Mouse (Mus musculus): Measurements from ENCODE around the gene Zfp57. TPM values are rescaled to one million over a fixed set of nuclear protein-coding genes. Genes with fewer than 3 reads are reported as not detected.
A peak's percentile ranks its signal among the peaks of the same experiment; 100 is the strongest.

Zfp57 gene
- polyA plus RNA-seq, 1 experiment from 2014 or later, result 301 TPM

DNA sequence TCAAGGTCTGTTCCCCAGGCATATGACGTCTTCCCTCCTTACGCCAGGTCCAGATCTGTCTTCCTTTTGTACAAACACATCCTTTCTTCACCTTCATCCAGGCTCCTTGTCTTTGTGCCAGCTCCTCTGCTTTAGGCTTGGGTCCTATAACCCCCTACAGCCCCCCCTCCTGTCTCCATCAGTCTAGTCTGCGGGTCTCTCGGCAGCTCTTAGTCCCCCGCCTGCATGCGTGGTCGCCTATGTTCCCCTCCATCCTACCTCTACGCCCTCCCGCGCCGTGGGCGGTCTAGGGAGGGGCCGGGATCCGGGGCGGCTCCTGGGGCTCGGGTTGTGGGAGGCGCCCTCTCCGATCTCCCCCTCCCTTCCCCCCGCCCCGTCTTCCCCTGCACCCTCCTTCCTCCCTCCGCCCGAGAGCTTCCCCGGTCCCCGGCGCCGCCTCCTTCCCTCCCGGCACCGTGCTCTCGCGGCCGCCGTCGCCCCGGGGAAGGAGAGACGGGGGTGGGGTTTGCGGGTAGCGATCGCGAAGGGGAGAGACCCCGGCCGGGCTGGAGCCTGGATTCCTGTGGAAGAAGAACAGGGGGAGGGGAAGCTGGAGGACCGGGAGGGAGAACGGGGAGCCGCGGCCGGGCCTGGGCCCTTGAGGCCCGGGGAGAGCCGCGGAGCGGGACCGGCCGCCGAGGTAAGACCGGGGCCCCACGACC lies 44.8 kb downstream of the Zfp57 start, which contains the start of gene Gabbr1:
Gabbr1 (plus strand) TSS at position 356 of the 701 bp plus-strand sequence.
- under 1% methylated on average over 55 of the region's 55 CpGs for WGBS
- peak; percentile 84 for ATAC-seq (ENCODE audit: low FRiP score, low TSS enrichment)

GRCm38 (mm10) chr17:37046312-37047112 lies 45.5 kb downstream of the Zfp57 start:
- Histone ChIP-seq H3K36me3 (ENCODE audit: control insufficient read depth, insufficient read depth, low read length) (no peaks in the 10 kb centered on the region; the same call in 1 of the 2 replicates), H3K9me3 (ENCODE audit: control insufficient read depth, low read length) (no peaks in the 10 kb centered on the region), H3K27ac (replicated peaks; ENCODE audit: low read depth, low read length) (peak overlapping the region; percentile 97), H3K4me3 (replicated peaks; ENCODE audit: low read depth, low read length) (peak overlapping the region; percentile 92), H3K27me3 (ENCODE audit: control insufficient read depth, insufficient read depth, low read length) (peaks cover 4% of the 10 kb centered on the region; the same call in 1 of the 2 replicates), H3K9ac (replicated peaks; ENCODE audit: low read length) (peak overlapping the region; percentile 98), H3K4me1 (ENCODE audit: control insufficient read depth, insufficient read depth, low read length) (peaks cover 43% of the 10 kb centered on the region), H3K4me2 (ENCODE audit: low read length) (peak overlapping the region; percentile 86)
- DNase-seq, result peak; percentile 81
- under 1% methylated on average over 55 of the region's 58 CpGs for WGBS
- peak; percentile 40 for ATAC-seq (ENCODE audit: low FRiP score, low TSS enrichment)

More for the DNA sequence above, 44.8 kb downstream of the Zfp57 start, which contains the start of gene Gabbr1:
- H3K4me2 ChIP-seq (ENCODE audit: low read length), result peak within 1 kb of the TSS; percentile 86
- peaks cover 4% of the 10 kb centered on the region; the same call in 1 of the 2 replicates for H3K27me3 ChIP-seq (ENCODE audit: control insufficient read depth, insufficient read depth, low read length)
- no peaks in the 10 kb centered on the region; the same call in 1 of the 2 replicates for H3K36me3 ChIP-seq (ENCODE audit: control insufficient read depth, insufficient read depth, low read length)
- H3K4me1 ChIP-seq (ENCODE audit: control insufficient read depth, insufficient read depth, low read length), result peaks cover 37% of the 10 kb centered on the region
- peak; percentile 95 for DNase-seq
- H3K4me3 ChIP-seq (replicated peaks; ENCODE audit: low read depth, low read length), result peak within 1 kb of the TSS; percentile 92
- peak within 1 kb of the TSS; percentile 97 for H3K27ac ChIP-seq (replicated peaks; ENCODE audit: low read depth, low read length)
- H3K9ac ChIP-seq (replicated peaks; ENCODE audit: low read length), result peak within 1 kb of the TSS; percentile 98
- H3K9me3 ChIP-seq (ENCODE audit: control insufficient read depth, low read length), result no peaks in the 10 kb centered on the region

DNA sequence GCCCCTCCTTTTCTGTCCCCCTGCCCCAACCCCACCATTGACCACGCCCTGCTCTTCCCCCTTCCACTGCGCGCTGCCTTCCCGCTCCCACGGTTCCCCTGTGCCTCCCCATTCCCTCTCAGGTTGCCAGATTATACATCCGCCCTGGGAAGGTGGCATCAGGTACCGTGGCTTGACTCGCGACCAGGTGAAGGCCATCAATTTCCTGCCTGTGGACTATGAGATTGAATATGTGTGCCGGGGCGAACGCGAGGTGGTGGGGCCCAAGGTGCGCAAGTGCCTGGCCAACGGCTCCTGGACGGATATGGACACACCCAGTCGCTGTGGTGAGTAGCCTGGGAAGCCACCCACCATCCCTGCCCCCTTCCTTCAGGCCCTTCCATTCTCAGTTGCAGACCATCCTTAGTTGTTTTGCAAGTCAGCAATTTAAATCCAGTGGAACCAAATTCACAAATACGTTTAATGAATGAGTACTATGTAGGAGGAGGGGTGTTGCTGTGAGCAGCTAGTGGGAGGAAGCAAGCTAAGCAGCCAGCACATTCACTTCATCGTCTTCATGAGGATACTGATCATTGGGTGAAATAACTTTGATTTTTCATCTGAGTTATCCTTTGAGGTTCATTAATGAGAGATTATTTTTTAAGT lies 46.5 kb downstream of the Zfp57 start:
- DNase-seq, result peak; percentile 24
- H3K9me3 ChIP-seq (ENCODE audit: control insufficient read depth, low read length), result no peaks in the 10 kb centered on the region
- peaks cover 53% of the 10 kb centered on the region for H3K4me1 ChIP-seq (ENCODE audit: control insufficient read depth, insufficient read depth, low read length)
- H3K27ac ChIP-seq (replicated peaks; ENCODE audit: low read depth, low read length), result peak overlapping the region; percentile 97
- peak overlapping the region; percentile 92 for H3K4me3 ChIP-seq (replicated peaks; ENCODE audit: low read depth, low read length)
- ATAC-seq (ENCODE audit: low FRiP score, low TSS enrichment), result no peak
- H3K36me3 ChIP-seq (ENCODE audit: control insufficient read depth, insufficient read depth, low read length), result no peaks in the 10 kb centered on the region; the same call in 1 of the 2 replicates
- 12% methylated on average over 19 of the region's 19 CpGs for WGBS
- H3K27me3 ChIP-seq (ENCODE audit: control insufficient read depth, insufficient read depth, low read length), result peaks cover 4% of the 10 kb centered on the region; the same call in 1 of the 2 replicates
- H3K9ac ChIP-seq (replicated peaks; ENCODE audit: low read length), result peak overlapping the region; percentile 98
- peak overlapping the region; percentile 86 for H3K4me2 ChIP-seq (ENCODE audit: low read length)

- peak overlapping the region; percentile 92 for H3K4me3 ChIP-seq (replicated peaks; ENCODE audit: low read depth, low read length)
- ATAC-seq (ENCODE audit: low FRiP score, low TSS enrichment) (no peak), DNase-seq (peak; percentile 74)
- 22% methylated on average over 3 of the region's 3 CpGs for WGBS
- peak overlapping the region; percentile 86 for H3K4me2 ChIP-seq (ENCODE audit: low read length)
- peaks cover 53% of the 10 kb centered on the region for H3K4me1 ChIP-seq (ENCODE audit: control insufficient read depth, insufficient read depth, low read length)
- peaks cover 4% of the 10 kb centered on the region; the same call in 1 of the 2 replicates for H3K27me3 ChIP-seq (ENCODE audit: control insufficient read depth, insufficient read depth, low read length)
- H3K27ac ChIP-seq (replicated peaks; ENCODE audit: low read depth, low read length), result no peak overlapping the region
- H3K36me3 ChIP-seq (ENCODE audit: control insufficient read depth, insufficient read depth, low read length), result no peaks in the 10 kb centered on the region; the same call in 1 of the 2 replicates
- peak overlapping the region; percentile 54; the same call in 1 of the 2 replicates for H3K9ac ChIP-seq (replicated peaks; ENCODE audit: low read length)
- no peaks in the 10 kb centered on the region for H3K9me3 ChIP-seq (ENCODE audit: control insufficient read depth, low read length)
Measured at GRCm38 (mm10) chr17:37047981-37048380, 47.0 kb downstream of the Zfp57 start.

- Histone ChIP-seq H3K4me3 (replicated peaks; ENCODE audit: low read depth, low read length) (peak overlapping the region; percentile 92), H3K4me2 (ENCODE audit: low read length) (peak overlapping the region; percentile 86), H3K27ac (replicated peaks; ENCODE audit: low read depth, low read length) (no peak overlapping the region), H3K9ac (replicated peaks; ENCODE audit: low read length) (peak overlapping the region; percentile 54), H3K9me3 (ENCODE audit: control insufficient read depth, low read length) (no peaks in the 10 kb centered on the region), H3K36me3 (ENCODE audit: control insufficient read depth, insufficient read depth, low read length) (no peaks in the 10 kb centered on the region; the same call in 1 of the 2 replicates), H3K4me1 (ENCODE audit: control insufficient read depth, insufficient read depth, low read length) (peaks cover 53% of the 10 kb centered on the region), H3K27me3 (ENCODE audit: control insufficient read depth, insufficient read depth, low read length) (peaks cover 4% of the 10 kb centered on the region; the same call in 1 of the 2 replicates)
- WGBS, result 61% methylated on average over 7 of the region's 7 CpGs
- no peak for ATAC-seq (ENCODE audit: low FRiP score, low TSS enrichment)
- DNase-seq, result no peak
Measured at GRCm38 (mm10) chr17:37048383-37048782, 47.4 kb downstream of the Zfp57 start.

DNA sequence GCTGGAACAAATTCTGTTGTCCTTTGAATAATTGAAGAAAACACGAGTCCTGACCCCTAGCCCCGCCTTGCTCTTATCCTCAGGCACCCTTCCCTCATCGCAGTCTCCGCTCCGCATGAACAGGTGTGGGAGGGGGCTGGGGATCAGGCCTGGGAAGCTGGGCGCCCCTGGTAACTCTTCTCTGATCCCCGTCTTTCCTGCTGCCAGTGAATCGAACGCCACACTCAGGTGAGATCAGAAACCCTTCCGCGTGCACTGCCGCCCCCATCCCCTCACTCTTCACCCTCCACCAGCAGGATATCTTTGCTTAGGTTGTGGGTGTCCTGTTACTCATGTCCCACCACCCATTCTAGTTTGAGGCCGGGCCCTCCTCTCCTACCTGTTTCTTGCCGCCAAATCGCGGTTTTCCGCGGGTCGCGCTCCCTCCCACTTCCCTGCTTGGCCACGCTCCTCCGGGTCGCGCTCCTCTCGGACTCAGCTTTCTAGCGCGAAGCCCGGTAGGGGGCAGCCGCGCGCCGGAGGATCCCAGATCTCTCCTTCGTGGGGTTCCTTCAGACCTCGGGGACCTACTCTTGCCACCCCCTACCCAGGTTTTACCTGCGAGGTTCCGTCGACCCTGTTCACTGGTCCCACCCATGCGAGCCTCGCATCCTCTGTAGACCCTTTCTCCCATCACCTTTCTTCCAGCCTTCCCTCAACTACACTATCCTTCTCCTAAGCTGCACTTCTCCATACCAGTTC lies 48.8 kb downstream of the Zfp57 start:
- 1% methylated on average over 39 of the region's 39 CpGs for WGBS
- Histone ChIP-seq H3K36me3 (ENCODE audit: control insufficient read depth, insufficient read depth, low read length) (peaks cover 10% of the 10 kb centered on the region), H3K9me3 (ENCODE audit: control insufficient read depth, low read length) (no peaks in the 10 kb centered on the region), H3K4me2 (ENCODE audit: low read length) (peak overlapping the region; percentile 86), H3K4me1 (ENCODE audit: control insufficient read depth, insufficient read depth, low read length) (peaks cover 50% of the 10 kb centered on the region), H3K27ac (replicated peaks; ENCODE audit: low read depth, low read length) (peak overlapping the region; percentile 87), H3K9ac (replicated peaks; ENCODE audit: low read length) (peak overlapping the region; percentile 91), H3K4me3 (replicated peaks; ENCODE audit: low read depth, low read length) (peak overlapping the region; percentile 92), H3K27me3 (ENCODE audit: control insufficient read depth, insufficient read depth, low read length) (peaks cover 4% of the 10 kb centered on the region; the same call in 1 of the 2 replicates)
- DNase-seq (peak; percentile 86), ATAC-seq (ENCODE audit: low FRiP score, low TSS enrichment) (peak; percentile 15; the same call in 1 of the 2 replicates)

- ATAC-seq (ENCODE audit: low FRiP score, low TSS enrichment) (peak; percentile 71), DNase-seq (peak; percentile 93)
- Histone ChIP-seq H3K36me3 (ENCODE audit: control insufficient read depth, insufficient read depth, low read length) (peaks cover 17% of the 10 kb centered on the region), H3K27ac (replicated peaks; ENCODE audit: low read depth, low read length) (peak overlapping the region; percentile 87), H3K4me2 (ENCODE audit: low read length) (peak overlapping the region; percentile 86), H3K4me1 (ENCODE audit: control insufficient read depth, insufficient read depth, low read length) (peaks cover 47% of the 10 kb centered on the region), H3K9me3 (ENCODE audit: control insufficient read depth, low read length) (no peaks in the 10 kb centered on the region), H3K4me3 (replicated peaks; ENCODE audit: low read depth, low read length) (peak overlapping the region; percentile 92), H3K9ac (replicated peaks; ENCODE audit: low read length) (peak overlapping the region; percentile 91), H3K27me3 (ENCODE audit: control insufficient read depth, insufficient read depth, low read length) (peaks cover 4% of the 10 kb centered on the region; the same call in 1 of the 2 replicates)
- WGBS, result 1% methylated on average over 22 of the region's 22 CpGs
Measured at GRCm38 (mm10) chr17:37050399-37050798, 49.4 kb downstream of the Zfp57 start.

Measured in midbrain, embryonic 14.5 days (tissue).